Mouse (Mus musculus): Measurements from ENCODE around the gene Mus81. TPM values are rescaled to one million over a fixed set of nuclear protein-coding genes. Genes with fewer than 3 reads are reported as not detected.

Gene Mus81
- polyA plus RNA-seq, 1 experiment from 2014 or later = 51.1 TPM

- ATAC-seq = no peak
- 95% methylated on average over 8 of the region's 8 CpGs for WGBS
Measured at GRCm38 (mm10) chr19:5465037-5465436, 23.2 kb downstream of the Mus81 start.

GRCm38 (mm10) chr19:5463791-5464562 is 24.2 kb downstream of the Mus81 start:
- peak overlapping the region; percentile 52 for H3K9ac ChIP-seq (ENCODE audit: low read depth, low read length)
- H3K27me3 ChIP-seq (ENCODE audit: control insufficient read depth, insufficient read depth, low read depth, low read length) = no peaks in the 10 kb centered on the region
- 34% methylated on average over 15 of the region's 15 CpGs for WGBS
- peak overlapping the region; percentile 49 for H3K4me2 ChIP-seq (ENCODE audit: low read length)
- peaks cover 16% of the 10 kb centered on the region for H3K36me3 ChIP-seq (ENCODE audit: control insufficient read depth, insufficient read depth, low read length)
- peaks cover 25% of the 10 kb centered on the region for H3K4me1 ChIP-seq (ENCODE audit: control insufficient read depth, insufficient read depth, low read length)
- peak; percentile 43 for ATAC-seq
- peak overlapping the region; percentile 26 for H3K4me3 ChIP-seq (ENCODE audit: low read depth, low read length)
- H3K27ac ChIP-seq (ENCODE audit: low read length) = peak overlapping the region; percentile 39
- no peaks in the 10 kb centered on the region for H3K9me3 ChIP-seq (replicated peaks; ENCODE audit: control insufficient read depth, low read length, poor library complexity, severe bottlenecking)

More at GRCm38 (mm10) chr19:5465037-5465436, 23.2 kb downstream of the Mus81 start:
- Histone ChIP-seq H3K9ac (ENCODE audit: low read depth, low read length) (no peak overlapping the region), H3K9me3 (replicated peaks; ENCODE audit: control insufficient read depth, low read length, poor library complexity, severe bottlenecking) (no peaks in the 10 kb centered on the region), H3K4me1 (ENCODE audit: control insufficient read depth, insufficient read depth, low read length) (peaks cover 21% of the 10 kb centered on the region), H3K27ac (ENCODE audit: low read length) (no peak overlapping the region), H3K4me2 (ENCODE audit: low read length) (no peak overlapping the region), H3K27me3 (ENCODE audit: control insufficient read depth, insufficient read depth, low read depth, low read length) (no peaks in the 10 kb centered on the region), H3K4me3 (ENCODE audit: low read depth, low read length) (no peak overlapping the region), H3K36me3 (ENCODE audit: control insufficient read depth, insufficient read depth, low read length) (peaks cover 16% of the 10 kb centered on the region)

GRCm38 (mm10) chr19:5463212-5463611 is 25.0 kb downstream of the Mus81 start:
- H3K4me1 ChIP-seq (ENCODE audit: control insufficient read depth, insufficient read depth, low read length) = peaks cover 25% of the 10 kb centered on the region
- no peak for ATAC-seq
- no peak overlapping the region for H3K4me2 ChIP-seq (ENCODE audit: low read length)
- H3K27ac ChIP-seq (ENCODE audit: low read length) = no peak overlapping the region
- H3K9ac ChIP-seq (ENCODE audit: low read depth, low read length) = no peak overlapping the region
- no peaks in the 10 kb centered on the region for H3K9me3 ChIP-seq (replicated peaks; ENCODE audit: control insufficient read depth, low read length, poor library complexity, severe bottlenecking)
- H3K36me3 ChIP-seq (ENCODE audit: control insufficient read depth, insufficient read depth, low read length) = peaks cover 16% of the 10 kb centered on the region
- no peaks in the 10 kb centered on the region for H3K27me3 ChIP-seq (ENCODE audit: control insufficient read depth, insufficient read depth, low read depth, low read length)
- H3K4me3 ChIP-seq (ENCODE audit: low read depth, low read length) = no peak overlapping the region
- 89% methylated on average over 9 of the region's 9 CpGs for WGBS

DNA sequence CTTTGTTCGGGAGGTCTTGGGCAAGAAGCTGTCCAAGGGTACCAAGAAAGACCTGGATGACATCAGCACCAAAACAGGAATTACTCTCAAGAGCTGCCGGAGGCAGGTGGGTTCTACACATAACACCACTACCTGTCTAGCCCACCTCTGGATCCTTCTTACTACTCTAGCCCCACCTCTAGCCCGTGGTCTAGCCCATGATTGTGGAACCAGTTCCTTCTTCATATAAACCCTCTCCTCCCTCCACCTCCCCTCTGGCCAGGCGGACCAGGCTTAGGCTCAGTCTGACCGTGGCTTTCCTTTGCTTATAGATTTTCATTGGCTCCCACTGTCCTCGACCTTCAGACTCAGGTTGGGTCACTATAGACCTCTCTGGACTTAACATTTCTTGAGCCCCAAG is 26.8 kb downstream of the Mus81 start:
- 88% methylated on average over 6 of the region's 6 CpGs for WGBS

GRCm38 (mm10) chr19:5460465-5460911 is 27.7 kb downstream of the Mus81 start, which contains the start of gene Fibp:
TSS of gene Fibp (plus strand) at chr19:5460615.
- peak within 1 kb of the TSS; percentile 86 for H3K27ac ChIP-seq (ENCODE audit: low read length)
- H3K27me3 ChIP-seq (ENCODE audit: control insufficient read depth, insufficient read depth, low read depth, low read length) = no peaks in the 10 kb centered on the region
- H3K9ac ChIP-seq (ENCODE audit: low read depth, low read length) = peak within 1 kb of the TSS; percentile 87
- no peaks in the 10 kb centered on the region for H3K9me3 ChIP-seq (replicated peaks; ENCODE audit: control insufficient read depth, low read length, poor library complexity, severe bottlenecking)
- H3K4me2 ChIP-seq (ENCODE audit: low read length) = peak within 1 kb of the TSS; percentile 98
- peak; percentile 30 for ATAC-seq
- WGBS = under 1% methylated on average over 32 of the region's 32 CpGs
- peaks cover 41% of the 10 kb centered on the region for H3K4me1 ChIP-seq (ENCODE audit: control insufficient read depth, insufficient read depth, low read length)
- H3K36me3 ChIP-seq (ENCODE audit: control insufficient read depth, insufficient read depth, low read length) = peaks cover 11% of the 10 kb centered on the region
- H3K4me3 ChIP-seq (ENCODE audit: low read depth, low read length) = peak within 1 kb of the TSS; percentile 84

More for the DNA sequence above, 26.8 kb downstream of the Mus81 start:
- Histone ChIP-seq H3K27me3 (ENCODE audit: control insufficient read depth, insufficient read depth, low read depth, low read length) (no peaks in the 10 kb centered on the region), H3K4me1 (ENCODE audit: control insufficient read depth, insufficient read depth, low read length) (peaks cover 32% of the 10 kb centered on the region), H3K27ac (ENCODE audit: low read length) (no peak overlapping the region), H3K9me3 (replicated peaks; ENCODE audit: control insufficient read depth, low read length, poor library complexity, severe bottlenecking) (no peaks in the 10 kb centered on the region), H3K36me3 (ENCODE audit: control insufficient read depth, insufficient read depth, low read length) (peaks cover 16% of the 10 kb centered on the region), H3K4me3 (ENCODE audit: low read depth, low read length) (peak overlapping the region; percentile 84), H3K9ac (ENCODE audit: low read depth, low read length) (peak overlapping the region; percentile 87), H3K4me2 (ENCODE audit: low read length) (peak overlapping the region; percentile 98)
- no peak for ATAC-seq

DNA sequence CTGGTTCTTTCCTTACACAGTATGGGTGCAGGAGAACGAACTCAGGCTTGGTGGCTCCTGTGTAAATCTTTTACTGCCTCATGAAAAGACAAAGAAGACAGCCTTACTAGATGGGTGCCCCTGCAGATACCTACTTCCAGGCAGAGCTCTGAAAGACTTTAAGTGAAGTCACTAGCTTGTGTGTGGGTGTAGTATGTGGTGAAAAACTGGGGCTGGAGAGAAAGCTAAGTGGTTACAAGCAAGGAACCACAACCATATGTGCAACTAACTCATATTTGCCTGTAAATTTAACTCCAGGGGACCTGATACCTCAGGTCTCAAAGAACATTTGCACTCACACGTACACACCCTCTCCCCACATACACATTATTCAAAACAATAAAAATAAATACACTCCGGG is 28.3 kb downstream of the Mus81 start:
- Histone ChIP-seq H3K9me3 (replicated peaks; ENCODE audit: control insufficient read depth, low read length, poor library complexity, severe bottlenecking) (no peaks in the 10 kb centered on the region), H3K27me3 (ENCODE audit: control insufficient read depth, insufficient read depth, low read depth, low read length) (no peaks in the 10 kb centered on the region), H3K27ac (ENCODE audit: low read length) (peak overlapping the region; percentile 86), H3K4me1 (ENCODE audit: control insufficient read depth, insufficient read depth, low read length) (peaks cover 45% of the 10 kb centered on the region), H3K4me3 (ENCODE audit: low read depth, low read length) (peak overlapping the region; percentile 84), H3K4me2 (ENCODE audit: low read length) (peak overlapping the region; percentile 98), H3K36me3 (ENCODE audit: control insufficient read depth, insufficient read depth, low read length) (peaks cover 5% of the 10 kb centered on the region; the same call in 1 of the 2 replicates), H3K9ac (ENCODE audit: low read depth, low read length) (peak overlapping the region; percentile 87)
- WGBS = 28% methylated on average over 3 of the region's 3 CpGs
- ATAC-seq = no peak

GRCm38 (mm10) chr19:5459019-5459418 is 29.2 kb downstream of the Mus81 start:
- WGBS = 67% methylated on average over 7 of the region's 7 CpGs
- peaks cover 44% of the 10 kb centered on the region for H3K4me1 ChIP-seq (ENCODE audit: control insufficient read depth, insufficient read depth, low read length)
- ATAC-seq = no peak

GRCm38 (mm10) chr19:5457746-5458442 is 30.3 kb downstream of the Mus81 start, which contains the start of gene Ccdc85b:
TSS of gene Ccdc85b (minus strand) at chr19:5457894.
- peak within 1 kb of the TSS; percentile 82 for H3K4me3 ChIP-seq (ENCODE audit: low read depth, low read length)
- peak within 1 kb of the TSS; percentile 95 for H3K9ac ChIP-seq (ENCODE audit: low read depth, low read length)
- peak within 1 kb of the TSS; percentile 98 for H3K4me2 ChIP-seq (ENCODE audit: low read length)
- WGBS = 18% methylated on average over 14 of the region's 14 CpGs
- H3K27ac ChIP-seq (ENCODE audit: low read length) = peak within 1 kb of the TSS; percentile 98
- H3K36me3 ChIP-seq (ENCODE audit: control insufficient read depth, insufficient read depth, low read length) = no peaks in the 10 kb centered on the region
- H3K4me1 ChIP-seq (ENCODE audit: control insufficient read depth, insufficient read depth, low read length) = peaks cover 39% of the 10 kb centered on the region
- no peaks in the 10 kb centered on the region for H3K9me3 ChIP-seq (replicated peaks; ENCODE audit: control insufficient read depth, low read length, poor library complexity, severe bottlenecking)
- no peaks in the 10 kb centered on the region for H3K27me3 ChIP-seq (ENCODE audit: control insufficient read depth, insufficient read depth, low read depth, low read length)
- ATAC-seq = no peak; the same call in 1 of the 2 replicates

More at GRCm38 (mm10) chr19:5459019-5459418, 29.2 kb downstream of the Mus81 start:
- Histone ChIP-seq H3K4me2 (ENCODE audit: low read length) (no peak overlapping the region), H3K9me3 (replicated peaks; ENCODE audit: control insufficient read depth, low read length, poor library complexity, severe bottlenecking) (no peaks in the 10 kb centered on the region), H3K4me3 (ENCODE audit: low read depth, low read length) (no peak overlapping the region), H3K27ac (ENCODE audit: low read length) (no peak overlapping the region), H3K27me3 (ENCODE audit: control insufficient read depth, insufficient read depth, low read depth, low read length) (no peaks in the 10 kb centered on the region), H3K9ac (ENCODE audit: low read depth, low read length) (no peak overlapping the region), H3K36me3 (ENCODE audit: control insufficient read depth, insufficient read depth, low read length) (no peaks in the 10 kb centered on the region)
